Mouse (Mus musculus): ENCODE measurements around the gene Xbp1. TPM values are rescaled to one million over a fixed set of nuclear protein-coding genes. Genes with fewer than 3 reads are reported as not detected.
"Not testable (repeated sequence)": the region's sequence is repeated elsewhere in the genome, so short reads cannot be mapped to it uniquely, and the experiment has no call there.

Xbp1 gene
- polyA plus RNA-seq, 1 experiment: 209 TPM

GRCm38 (mm10) chr11:5500903-5501741, 19.3 kb upstream of the Xbp1 start:
- no peak for DNase-seq (ENCODE audit: low read depth, low spot score)
- WGBS: 84% methylated on average over 13 of the region's 13 CpGs

- WGBS: 41% methylated on average over 10 of the region's 10 CpGs
- no peak for DNase-seq (ENCODE audit: low read depth, low spot score)
Measured at GRCm38 (mm10) chr11:5502351-5503051, 18.0 kb upstream of the Xbp1 start.

GRCm38 (mm10) chr11:5505856-5506575, 14.4 kb upstream of the Xbp1 start:
- WGBS: 5% methylated on average over 18 of the region's 18 CpGs
- DNase-seq (ENCODE audit: low read depth, low spot score): no peak

- no peak for DNase-seq (ENCODE audit: low read depth, low spot score)
- WGBS: 56% methylated on average over 8 of the region's 8 CpGs
Measured at GRCm38 (mm10) chr11:5509215-5510098, 11.0 kb upstream of the Xbp1 start.

GRCm38 (mm10) chr11:5510099-5510391, 10.4 kb upstream of the Xbp1 start:
- WGBS: 49% methylated on average over 5 of the region's 5 CpGs
- no peak for DNase-seq (ENCODE audit: low read depth, low spot score)

- DNase-seq (ENCODE audit: low read depth, low spot score): not testable (repeated sequence)
- WGBS: no CpG with 5 or more reads among the region's 2 CpGs
Measured at GRCm38 (mm10) chr11:5510686-5511085, 9.8 kb upstream of the Xbp1 start.

GRCm38 (mm10) chr11:5512099-5512725, 8.2 kb upstream of the Xbp1 start:
- 75% methylated on average over 12 of the region's 12 CpGs for WGBS
- no peak for DNase-seq (ENCODE audit: low read depth, low spot score)

GRCm38 (mm10) chr11:5512961-5513360, 7.5 kb upstream of the Xbp1 start:
- WGBS: 71% methylated on average over 8 of the region's 8 CpGs
- DNase-seq (ENCODE audit: low read depth, low spot score): no peak

GRCm38 (mm10) chr11:5514091-5514490, 6.4 kb upstream of the Xbp1 start:
- DNase-seq (ENCODE audit: low read depth, low spot score): no peak
- 84% methylated on average over 4 of the region's 4 CpGs for WGBS

- 75% methylated on average over 6 of the region's 6 CpGs for WGBS
- DNase-seq (ENCODE audit: low read depth, low spot score): no peak
Measured at GRCm38 (mm10) chr11:5515196-5515595, 5.3 kb upstream of the Xbp1 start.

- WGBS: 90% methylated on average over 6 of the region's 6 CpGs
Measured at GRCm38 (mm10) chr11:5515655-5516054, 4.8 kb upstream of the Xbp1 start.

GRCm38 (mm10) chr11:5516151-5516550, 4.3 kb upstream of the Xbp1 start:
- DNase-seq (ENCODE audit: low read depth, low spot score): no peak
- 84% methylated on average over 7 of the region's 7 CpGs for WGBS

More at GRCm38 (mm10) chr11:5515655-5516054, 4.8 kb upstream of the Xbp1 start:
- no peak for DNase-seq (ENCODE audit: low read depth, low spot score)

GRCm38 (mm10) chr11:5516617-5517016, 3.8 kb upstream of the Xbp1 start:
- no peak for DNase-seq (ENCODE audit: low read depth, low spot score)
- WGBS: 96% methylated on average over 14 of the region's 14 CpGs

GRCm38 (mm10) chr11:5517346-5517745, 3.1 kb upstream of the Xbp1 start:
- 82% methylated on average over 6 of the region's 6 CpGs for WGBS
- DNase-seq (ENCODE audit: low read depth, low spot score): no peak

GRCm38 (mm10) chr11:5519681-5520080, 778 bp upstream of the Xbp1 start:
- 71% methylated on average over 3 of the region's 3 CpGs for WGBS
- no peak for DNase-seq (ENCODE audit: low read depth, low spot score)

GRCm38 (mm10) chr11:5521266-5521515, 732 bp downstream of the Xbp1 start:
- DNase-seq (ENCODE audit: low read depth, low spot score): no peak
- under 1% methylated on average over 13 of the region's 13 CpGs for WGBS

- under 1% methylated on average over 34 of the region's 34 CpGs for WGBS
- DNase-seq (ENCODE audit: low read depth, low spot score): peak; percentile 73
Measured at GRCm38 (mm10) chr11:5521516-5522291, 1.2 kb downstream of the Xbp1 start.

GRCm38 (mm10) chr11:5522798-5523415, 2.4 kb downstream of the Xbp1 start:
- WGBS: 61% methylated on average over 11 of the region's 11 CpGs
- no peak for DNase-seq (ENCODE audit: low read depth, low spot score)

Measured in large intestine, adult 2 months (tissue).